Mouse (Mus musculus) heart, adult 2 months (tissue): ENCODE measurements around the gene Arid1a.
"Not testable (repeated sequence)": the region's sequence is repeated elsewhere in the genome, so short reads cannot be mapped to it uniquely, and the experiment has no call there.

ENCODE experiments used
- CTCF ChIP-seq: fragments of 200-600 bp; IDR thresholded peaks from 2 replicates; pipeline ENCODE4 v1.8.1; 2022; ENCODE audit warnings: antibody characterized with exemption, mild to moderate bottlenecking, moderate library complexity
- POLR2A ChIP-seq: fragments of 200-500 bp; IDR thresholded peaks from 2 replicates; pipeline ENCODE4 v1.6.1; 2011; ENCODE audit warnings: mild to moderate bottlenecking, low read depth, low read length, control low read depth; ENCODE audit not compliant: insufficient read depth

GRCm38 (mm10) chr4:133649464-133649863 is 107.1 kb downstream of the Arid1a start:
- peak; percentile 15; the same call in 1 of the 2 replicates for TF ChIP-seq CTCF
- TF ChIP-seq POLR2A, result not testable (repeated sequence)
